Mouse (Mus musculus): ENCODE data around the gene Coro6. TPM values are rescaled to one million over a fixed set of nuclear protein-coding genes. Genes with fewer than 3 reads are reported as not detected.

The Coro6 gene
- polyA plus RNA-seq, 1 experiment from 2014 or later, result 0.06 TPM

DNA sequence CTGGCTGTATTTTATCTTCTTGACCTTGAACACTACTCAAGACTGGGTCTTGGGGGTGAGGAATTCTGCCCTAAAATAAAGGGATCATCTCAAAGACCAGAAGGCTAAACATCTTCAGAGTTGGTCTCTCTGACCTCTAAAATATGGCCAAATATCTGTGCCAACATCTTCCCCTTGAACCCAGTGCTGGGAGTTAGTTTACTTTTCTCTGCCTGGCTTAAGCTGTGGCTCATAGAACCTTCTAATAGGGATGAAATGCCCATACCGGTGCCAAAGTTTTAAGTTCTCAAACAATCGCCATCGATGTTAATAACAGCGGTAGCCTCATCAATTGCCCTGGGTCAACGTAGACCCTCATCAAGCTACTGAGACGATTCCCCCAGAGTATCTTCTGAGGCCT is 355 bp upstream of the Coro6 start:
- H3K9ac ChIP-seq (ENCODE audit: low read length), result peak overlapping the region; percentile 66
- H3K9me3 ChIP-seq (replicated peaks; ENCODE audit: control insufficient read depth, low read length), result no peaks in the 10 kb centered on the region
- no peak overlapping the region for H3K27ac ChIP-seq (ENCODE audit: low read depth, low read length)
- peaks cover 5% of the 10 kb centered on the region; the same call in 1 of the 2 replicates for H3K36me3 ChIP-seq (ENCODE audit: control insufficient read depth, insufficient read depth, low read length)
- ATAC-seq (no peak), DNase-seq (ENCODE audit: low spot score) (no peak)
- peaks cover 25% of the 10 kb centered on the region for H3K27me3 ChIP-seq (replicated peaks; ENCODE audit: control insufficient read depth, insufficient read depth, low read length)
- WGBS, result 3% methylated on average over 6 of the region's 6 CpGs
- peak overlapping the region; percentile 99 for H3K4me2 ChIP-seq (ENCODE audit: low read length)
- peaks cover 11% of the 10 kb centered on the region for H3K4me1 ChIP-seq (ENCODE audit: control insufficient read depth, insufficient read depth, low read length)
- peak overlapping the region; percentile 46 for H3K4me3 ChIP-seq (ENCODE audit: low read depth, low read length)

GRCm38 (mm10) chr11:77463101-77463445 is 862 bp downstream of the Coro6 start:
- Histone ChIP-seq H3K4me3 (ENCODE audit: low read depth, low read length) (peak overlapping the region; percentile 46; the same call in 1 of the 2 replicates), H3K9me3 (replicated peaks; ENCODE audit: control insufficient read depth, low read length) (no peaks in the 10 kb centered on the region), H3K9ac (ENCODE audit: low read length) (no peak overlapping the region), H3K27me3 (replicated peaks; ENCODE audit: control insufficient read depth, insufficient read depth, low read length) (peaks cover 30% of the 10 kb centered on the region), H3K36me3 (ENCODE audit: control insufficient read depth, insufficient read depth, low read length) (no peaks in the 10 kb centered on the region), H3K27ac (ENCODE audit: low read depth, low read length) (no peak overlapping the region), H3K4me2 (ENCODE audit: low read length) (peak overlapping the region; percentile 99), H3K4me1 (ENCODE audit: control insufficient read depth, insufficient read depth, low read length) (peaks cover 11% of the 10 kb centered on the region)
- WGBS, result 46% methylated on average over 8 of the region's 8 CpGs
- DNase-seq (ENCODE audit: low spot score), result no peak
- no peak for ATAC-seq

GRCm38 (mm10) chr11:77463786-77464185 is 1.6 kb downstream of the Coro6 start:
- peaks cover 11% of the 10 kb centered on the region for H3K4me1 ChIP-seq (ENCODE audit: control insufficient read depth, insufficient read depth, low read length)
- 74% methylated on average over 10 of the region's 10 CpGs for WGBS
- H3K36me3 ChIP-seq (ENCODE audit: control insufficient read depth, insufficient read depth, low read length), result no peaks in the 10 kb centered on the region
- H3K27me3 ChIP-seq (replicated peaks; ENCODE audit: control insufficient read depth, insufficient read depth, low read length), result peaks cover 30% of the 10 kb centered on the region
- H3K4me2 ChIP-seq (ENCODE audit: low read length), result no peak overlapping the region
- no peak overlapping the region for H3K4me3 ChIP-seq (ENCODE audit: low read depth, low read length)
- H3K27ac ChIP-seq (ENCODE audit: low read depth, low read length), result no peak overlapping the region
- no peak for DNase-seq (ENCODE audit: low spot score)
- no peak for ATAC-seq
- H3K9ac ChIP-seq (ENCODE audit: low read length), result no peak overlapping the region
- no peaks in the 10 kb centered on the region for H3K9me3 ChIP-seq (replicated peaks; ENCODE audit: control insufficient read depth, low read length)

DNA sequence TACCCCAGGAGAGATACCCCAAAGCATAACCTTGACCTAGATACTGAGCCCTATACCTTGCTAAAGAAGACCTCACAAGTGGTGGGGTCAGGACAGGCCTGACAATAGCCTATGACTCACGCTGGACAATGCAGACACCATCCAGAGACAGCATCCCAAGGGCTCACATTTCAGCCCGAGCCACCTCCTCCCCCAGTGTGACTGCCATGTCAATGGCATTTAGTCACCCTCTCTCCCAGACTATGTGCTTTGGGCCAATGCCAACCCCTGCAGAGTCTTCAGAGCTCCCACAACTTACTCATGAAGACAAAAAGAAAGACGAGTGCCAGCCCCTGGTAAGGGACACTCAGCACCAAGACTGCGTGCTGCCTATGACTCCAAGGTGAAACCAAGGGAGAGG is 2.5 kb downstream of the Coro6 start:
- Histone ChIP-seq H3K9ac (ENCODE audit: low read length) (no peak overlapping the region), H3K27me3 (replicated peaks; ENCODE audit: control insufficient read depth, insufficient read depth, low read length) (peaks cover 30% of the 10 kb centered on the region), H3K27ac (ENCODE audit: low read depth, low read length) (no peak overlapping the region), H3K4me1 (ENCODE audit: control insufficient read depth, insufficient read depth, low read length) (peaks cover 11% of the 10 kb centered on the region), H3K4me3 (ENCODE audit: low read depth, low read length) (no peak overlapping the region), H3K36me3 (ENCODE audit: control insufficient read depth, insufficient read depth, low read length) (no peaks in the 10 kb centered on the region), H3K4me2 (ENCODE audit: low read length) (no peak overlapping the region), H3K9me3 (replicated peaks; ENCODE audit: control insufficient read depth, low read length) (no peaks in the 10 kb centered on the region)
- WGBS, result 60% methylated on average over 4 of the region's 4 CpGs
- no peak for DNase-seq (ENCODE audit: low spot score)
- ATAC-seq, result no peak

GRCm38 (mm10) chr11:77465111-77465510 is 2.9 kb downstream of the Coro6 start:
- DNase-seq (ENCODE audit: low spot score) (no peak), ATAC-seq (no peak)
- no peaks in the 10 kb centered on the region for H3K9me3 ChIP-seq (replicated peaks; ENCODE audit: control insufficient read depth, low read length)
- no peak overlapping the region for H3K4me3 ChIP-seq (ENCODE audit: low read depth, low read length)
- no peak overlapping the region for H3K4me2 ChIP-seq (ENCODE audit: low read length)
- peaks cover 11% of the 10 kb centered on the region for H3K4me1 ChIP-seq (ENCODE audit: control insufficient read depth, insufficient read depth, low read length)
- WGBS, result 31% methylated on average over 3 of the region's 3 CpGs
- no peak overlapping the region for H3K9ac ChIP-seq (ENCODE audit: low read length)
- peaks cover 30% of the 10 kb centered on the region for H3K27me3 ChIP-seq (replicated peaks; ENCODE audit: control insufficient read depth, insufficient read depth, low read length)
- H3K36me3 ChIP-seq (ENCODE audit: control insufficient read depth, insufficient read depth, low read length), result no peaks in the 10 kb centered on the region
- H3K27ac ChIP-seq (ENCODE audit: low read depth, low read length), result no peak overlapping the region

GRCm38 (mm10) chr11:77466544-77466943 is 4.3 kb downstream of the Coro6 start:
- ATAC-seq, result no peak
- Histone ChIP-seq H3K27me3 (replicated peaks; ENCODE audit: control insufficient read depth, insufficient read depth, low read length) (peaks cover 30% of the 10 kb centered on the region), H3K9me3 (replicated peaks; ENCODE audit: control insufficient read depth, low read length) (no peaks in the 10 kb centered on the region), H3K4me2 (ENCODE audit: low read length) (no peak overlapping the region), H3K9ac (ENCODE audit: low read length) (no peak overlapping the region), H3K4me1 (ENCODE audit: control insufficient read depth, insufficient read depth, low read length) (peaks cover 11% of the 10 kb centered on the region), H3K36me3 (ENCODE audit: control insufficient read depth, insufficient read depth, low read length) (peaks cover 11% of the 10 kb centered on the region), H3K4me3 (ENCODE audit: low read depth, low read length) (no peak overlapping the region), H3K27ac (ENCODE audit: low read depth, low read length) (no peak overlapping the region)
- 39% methylated on average over 9 of the region's 9 CpGs for WGBS
- DNase-seq (ENCODE audit: low spot score), result no peak

DNA sequence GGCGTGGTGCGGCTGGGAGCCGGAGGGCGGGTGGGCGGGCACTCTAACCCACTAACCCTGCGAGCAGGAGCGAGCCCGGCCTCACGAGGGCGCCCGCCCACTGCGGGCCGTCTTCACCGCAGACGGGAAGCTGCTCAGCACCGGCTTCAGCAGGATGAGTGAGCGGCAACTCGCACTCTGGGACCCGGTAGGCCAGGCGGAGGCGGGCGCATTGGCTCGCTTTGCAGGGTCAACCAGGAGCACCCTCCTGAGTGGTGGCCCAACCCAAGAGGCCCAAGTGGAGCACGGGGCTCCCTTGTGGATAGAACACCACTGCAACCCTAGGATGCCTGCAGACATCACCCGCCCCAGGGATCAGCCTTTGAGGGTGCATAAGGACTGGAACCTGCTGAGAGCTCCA is 4.9 kb downstream of the Coro6 start:
- no peak overlapping the region for H3K4me2 ChIP-seq (ENCODE audit: low read length)
- ATAC-seq, result 0 out of 2 replicates have a peak, but pooled peaks have one; percentile 16

GRCm38 (mm10) chr11:77467784-77468183 is 5.6 kb downstream of the Coro6 start:
- H3K36me3 ChIP-seq (ENCODE audit: control insufficient read depth, insufficient read depth, low read length), result peaks cover 24% of the 10 kb centered on the region
- no peak overlapping the region for H3K27ac ChIP-seq (ENCODE audit: low read depth, low read length)
- no peak overlapping the region for H3K4me3 ChIP-seq (ENCODE audit: low read depth, low read length)
- 0 out of 2 replicates have a peak, but pooled peaks have one; percentile 50 for ATAC-seq
- H3K9me3 ChIP-seq (replicated peaks; ENCODE audit: control insufficient read depth, low read length), result no peaks in the 10 kb centered on the region
- DNase-seq (ENCODE audit: low spot score), result peak; percentile 76
- H3K9ac ChIP-seq (ENCODE audit: low read length), result no peak overlapping the region
- H3K4me2 ChIP-seq (ENCODE audit: low read length), result 0 out of 2 replicates have a peak overlapping the region, but pooled peaks have one; percentile 7
- 14% methylated on average over 20 of the region's 20 CpGs for WGBS
- H3K4me1 ChIP-seq (ENCODE audit: control insufficient read depth, insufficient read depth, low read length), result peaks cover 1% of the 10 kb centered on the region
- H3K27me3 ChIP-seq (replicated peaks; ENCODE audit: control insufficient read depth, insufficient read depth, low read length), result peaks cover 22% of the 10 kb centered on the region

More for the DNA sequence above, 4.9 kb downstream of the Coro6 start:
- WGBS, result 5% methylated on average over 25 of the region's 25 CpGs
- no peak overlapping the region for H3K4me3 ChIP-seq (ENCODE audit: low read depth, low read length)
- no peak for DNase-seq (ENCODE audit: low spot score)
- no peak overlapping the region for H3K27ac ChIP-seq (ENCODE audit: low read depth, low read length)
- no peaks in the 10 kb centered on the region for H3K9me3 ChIP-seq (replicated peaks; ENCODE audit: control insufficient read depth, low read length)
- H3K27me3 ChIP-seq (replicated peaks; ENCODE audit: control insufficient read depth, insufficient read depth, low read length), result peaks cover 28% of the 10 kb centered on the region
- peaks cover 18% of the 10 kb centered on the region for H3K36me3 ChIP-seq (ENCODE audit: control insufficient read depth, insufficient read depth, low read length)
- peaks cover 7% of the 10 kb centered on the region for H3K4me1 ChIP-seq (ENCODE audit: control insufficient read depth, insufficient read depth, low read length)
- H3K9ac ChIP-seq (ENCODE audit: low read length), result no peak overlapping the region

DNA sequence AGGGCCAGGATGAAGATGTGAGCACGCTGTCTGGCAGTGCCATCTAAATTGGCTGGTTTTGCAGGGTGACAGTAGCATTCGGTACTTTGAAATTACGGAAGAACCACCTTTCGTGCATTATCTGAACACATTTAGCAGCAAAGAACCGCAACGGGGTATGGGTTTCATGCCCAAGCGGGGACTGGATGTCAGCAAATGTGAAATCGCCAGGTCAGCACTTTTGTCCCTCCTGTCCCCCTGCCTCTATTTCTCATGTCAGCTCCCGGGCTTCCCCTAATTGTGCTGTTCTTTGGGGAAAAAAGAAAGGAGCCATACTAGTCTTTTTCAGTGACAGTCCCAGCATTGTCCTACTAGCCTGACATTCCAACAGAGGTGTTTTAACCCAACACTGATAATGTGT is 6.2 kb downstream of the Coro6 start:
- Histone ChIP-seq H3K9me3 (replicated peaks; ENCODE audit: control insufficient read depth, low read length) (no peaks in the 10 kb centered on the region), H3K4me3 (ENCODE audit: low read depth, low read length) (no peak overlapping the region), H3K4me1 (ENCODE audit: control insufficient read depth, insufficient read depth, low read length) (no peaks in the 10 kb centered on the region), H3K9ac (ENCODE audit: low read length) (no peak overlapping the region), H3K27me3 (replicated peaks; ENCODE audit: control insufficient read depth, insufficient read depth, low read length) (peaks cover 18% of the 10 kb centered on the region), H3K27ac (ENCODE audit: low read depth, low read length) (no peak overlapping the region), H3K36me3 (ENCODE audit: control insufficient read depth, insufficient read depth, low read length) (peaks cover 30% of the 10 kb centered on the region), H3K4me2 (ENCODE audit: low read length) (no peak overlapping the region)
- ATAC-seq (no peak), DNase-seq (ENCODE audit: low spot score) (no peak)
- WGBS, result 78% methylated on average over 9 of the region's 9 CpGs
